Mouse (Mus musculus): ENCODE results near the gene Mxi1. TPM values are rescaled to one million over a fixed set of nuclear protein-coding genes. Genes with fewer than 3 reads are reported as not detected.

Gene Mxi1
- total RNA-seq, 2 experiments from 2014 or later, result 29.2 to 35.0 TPM

- no peak for DNase-seq (ENCODE audit: low spot score in 2 of 2)
These were observed 111.4 kb downstream of the Mxi1 start for GRCm38 (mm10) chr19:53421583-53422188.

- DNase-seq (ENCODE audit: low spot score in 2 of 2), result no peak
These were observed 112.3 kb downstream of the Mxi1 start for GRCm38 (mm10) chr19:53422358-53423308.

GRCm38 (mm10) chr19:53423341-53423753 is 113.0 kb downstream of the Mxi1 start:
- no peak for DNase-seq (ENCODE audit: low spot score in 2 of 2)

GRCm38 (mm10) chr19:53423816-53424465 is 113.6 kb downstream of the Mxi1 start:
- DNase-seq (ENCODE audit: low spot score in 2 of 2), result no peak

- DNase-seq (ENCODE audit: low spot score in 2 of 2), result no peak
These were observed 114.3 kb downstream of the Mxi1 start for GRCm38 (mm10) chr19:53424629-53425028.

Other genes with a start within 250 kb of the Mxi1 start
- 10 to 100 TPM; 29.2 to 39.1 TPM for gene Add3, start 170.1 kb upstream of the Mxi1 start, total RNA-seq (2021)
- not detected for gene Gm10197, start 61.2 kb downstream of the Mxi1 start, total RNA-seq (2021)
- gene Smndc1, start 80.1 kb downstream of the Mxi1 start, total RNA-seq (2021), result 10 to 100 TPM; 41.5 to 44.2 TPM
- gene Dusp5, start 218.6 kb downstream of the Mxi1 start, total RNA-seq (2021), result 10 to 100 TPM in 1 of 2 experiments, 1 to 10 TPM in 1; 6.5 to 13.6 TPM